Mouse (Mus musculus) urinary bladder, postnatal 14 days (tissue): ENCODE data around the gene Mlxipl.
"Not testable (repeated sequence)": the region's sequence is repeated elsewhere in the genome, so short reads cannot be mapped to it uniquely, and the experiment has no call there.

ENCODE experiments used
- DNase-seq: peaks from one replicate; pipeline ENCODE4 v3.0.0; 2021; ENCODE audit warnings: low spot score

Gene Mlxipl

GRCm38 (mm10) chr5:135089653-135090052 lies at the start of gene Mlxipl:
Gene Mlxipl, plus strand, starts transcription at chr5:135089890.
- no peak for DNase-seq

GRCm38 (mm10) chr5:135040059-135040458 lies 49.6 kb upstream of the Mlxipl start:
- no peak for DNase-seq

- DNase-seq: no peak
Measured at GRCm38 (mm10) chr5:135040777-135041176, 48.9 kb upstream of the Mlxipl start.

GRCm38 (mm10) chr5:135042105-135042788 lies 47.4 kb upstream of the Mlxipl start:
- DNase-seq: no peak

DNA sequence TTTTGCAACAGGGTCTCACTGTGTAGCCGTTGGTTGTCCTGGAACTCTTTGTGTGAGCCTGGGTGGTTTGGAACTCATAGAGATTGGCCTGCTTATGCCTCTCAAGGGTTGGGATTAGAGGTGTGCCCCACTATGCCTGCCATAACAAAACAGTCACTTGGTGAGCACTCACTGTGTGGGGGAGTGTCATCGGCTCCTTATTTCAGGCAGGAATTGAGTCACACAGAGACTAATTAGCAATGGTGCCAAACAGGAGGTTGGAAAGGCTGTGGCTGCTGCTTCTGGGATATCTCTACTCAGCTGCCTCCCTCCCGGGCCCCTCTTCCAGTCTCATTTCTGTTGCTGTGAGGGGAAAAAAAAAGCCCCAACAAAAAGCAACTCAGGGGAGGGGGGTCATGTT lies 45.1 kb upstream of the Mlxipl start:
- DNase-seq: no peak

DNA sequence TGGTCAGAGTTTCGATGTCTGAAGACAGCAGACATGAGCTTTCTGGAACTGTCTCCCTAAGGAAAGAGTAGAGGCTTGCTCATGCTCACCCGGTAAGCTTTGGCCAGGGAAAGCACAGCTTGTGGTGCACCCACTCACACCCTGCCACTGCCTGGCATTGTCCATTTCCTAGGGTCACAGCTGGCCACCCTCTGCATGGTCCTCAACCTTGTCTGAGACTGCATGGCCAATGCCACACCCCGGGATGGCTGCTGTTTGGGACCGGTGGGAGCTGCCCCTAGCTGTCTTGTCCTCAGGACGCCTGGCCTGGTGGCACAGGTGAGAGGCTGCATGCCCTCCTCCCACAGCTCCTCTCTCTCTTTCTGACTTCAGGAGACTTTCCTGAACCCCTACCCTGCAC lies 41.2 kb upstream of the Mlxipl start:
- no peak for DNase-seq

DNA sequence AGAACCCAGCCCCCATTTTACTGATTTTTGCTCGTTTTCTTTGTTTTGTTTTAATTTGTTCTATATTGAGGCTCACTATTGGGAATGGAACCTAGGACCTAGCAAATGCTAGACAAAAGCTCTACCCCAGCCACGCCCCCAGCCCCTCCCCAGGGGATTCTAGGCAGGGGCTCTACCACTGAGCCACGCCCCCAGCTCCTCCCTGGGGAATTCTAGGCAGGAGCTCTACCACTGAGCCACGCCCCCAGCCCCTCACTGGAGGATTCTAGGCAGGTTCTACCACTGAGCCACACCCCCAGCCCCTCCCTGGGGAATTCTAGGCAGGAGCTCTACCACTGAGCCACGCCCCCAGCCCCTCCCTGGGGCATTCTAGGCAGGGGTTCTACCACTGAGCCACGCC lies 40.4 kb upstream of the Mlxipl start:
- DNase-seq: not testable (repeated sequence)

DNA sequence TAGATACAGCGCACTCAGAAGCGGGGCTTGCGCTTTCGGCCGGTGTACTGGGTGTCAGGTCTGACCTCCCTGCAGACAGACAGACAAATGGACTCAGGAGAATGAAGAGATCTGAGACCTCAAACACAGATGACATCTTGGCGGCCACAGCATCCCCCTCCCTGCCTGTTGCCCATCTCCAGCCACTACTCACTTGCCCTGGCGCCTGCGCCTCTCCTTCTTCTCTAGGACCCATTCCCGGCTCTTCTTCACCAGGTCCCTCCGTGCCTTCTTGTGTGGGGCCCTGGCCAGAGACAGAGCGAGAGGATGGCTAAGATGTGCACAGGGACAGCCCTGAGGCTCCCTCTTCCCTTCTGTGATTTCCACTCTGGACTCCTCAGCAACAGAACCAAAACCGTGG lies 36.3 kb upstream of the Mlxipl start:
- DNase-seq: no peak

DNA sequence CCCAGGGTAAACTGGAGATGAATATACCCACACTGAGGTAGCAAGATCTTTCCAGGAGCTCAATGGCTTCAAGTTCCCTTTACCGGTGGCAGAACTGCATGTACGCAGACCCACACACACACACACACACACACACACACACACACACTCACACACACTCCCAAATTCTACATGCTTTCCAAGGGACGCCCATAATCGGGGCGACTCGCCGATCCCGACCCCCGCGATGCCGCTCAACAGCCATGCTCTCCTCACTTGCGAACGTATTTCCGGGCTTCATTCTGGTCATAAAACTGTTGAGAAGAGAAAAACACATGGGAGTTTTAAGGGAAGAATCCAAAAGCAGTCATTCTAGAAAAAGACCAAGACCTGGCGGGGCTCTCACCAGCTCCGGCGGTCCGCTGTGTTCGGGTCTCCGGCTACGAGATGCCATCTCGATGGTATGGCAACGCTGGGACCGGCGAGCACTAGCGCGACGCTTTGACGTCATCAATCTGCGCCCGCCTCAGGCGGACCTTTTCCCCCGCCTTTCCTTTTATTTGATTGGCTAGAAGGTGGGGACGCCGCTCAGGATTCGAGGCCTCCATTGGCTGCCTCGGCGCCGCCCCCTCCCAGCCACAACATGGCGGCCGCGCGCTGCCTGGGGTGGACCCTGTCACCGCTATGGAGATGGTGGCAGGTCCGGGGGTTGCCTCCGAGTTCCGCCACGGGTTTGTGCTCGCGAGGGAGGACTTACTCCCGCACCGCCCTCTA lies 25.9 kb upstream of the Mlxipl start, which contains the start of gene Dnajc30:
Gene Dnajc30, plus strand, starts transcription at position 574 of the 753 bp plus-strand sequence.
- peak; percentile 97 for DNase-seq

DNA sequence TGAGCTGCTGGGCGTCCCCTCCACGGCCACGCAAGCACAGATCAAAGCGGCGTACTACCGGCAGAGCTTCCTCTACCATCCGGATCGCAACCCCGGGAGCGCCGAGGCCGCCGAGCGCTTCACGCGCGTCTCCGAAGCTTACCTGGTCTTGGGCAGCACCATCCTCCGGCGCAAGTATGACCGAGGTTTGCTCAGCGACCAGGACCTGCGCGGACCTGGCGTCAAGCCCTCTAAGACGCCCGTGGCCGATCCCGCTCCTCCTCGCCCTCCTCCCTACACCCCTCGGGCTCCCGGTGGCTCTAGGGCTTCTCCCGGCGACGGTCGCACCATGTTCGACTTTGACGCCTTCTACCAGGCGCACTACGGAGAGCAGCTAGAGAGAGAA lies 25.3 kb upstream of the Mlxipl start:
- no peak for DNase-seq

GRCm38 (mm10) chr5:135064909-135065446 lies 24.7 kb upstream of the Mlxipl start, which contains the start of gene Bud23:
Gene Bud23, minus strand, starts transcription at chr5:135064959.
- DNase-seq: not testable (repeated sequence)

- DNase-seq: no peak
Measured at GRCm38 (mm10) chr5:135066008-135066407, 23.7 kb upstream of the Mlxipl start.

DNA sequence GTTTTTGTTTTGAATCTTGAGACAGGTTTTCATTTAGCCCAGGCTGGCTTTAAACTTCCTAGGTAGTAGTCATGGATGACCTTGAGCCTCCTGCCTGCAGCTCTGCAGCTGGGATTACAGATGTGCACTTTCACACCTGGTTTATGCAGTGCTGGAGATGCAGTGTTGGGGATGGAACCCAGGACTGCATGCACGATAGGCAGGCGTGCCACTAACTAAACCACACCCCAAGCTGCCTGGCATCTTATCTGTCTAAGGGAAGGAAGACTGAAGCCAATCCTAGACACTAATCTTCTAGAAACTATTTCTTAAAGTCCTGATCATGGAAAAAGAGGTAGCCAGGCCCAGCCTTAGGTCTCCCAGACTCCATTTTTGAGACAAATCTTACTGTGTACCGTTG lies 19.2 kb upstream of the Mlxipl start:
- DNase-seq: no peak

- DNase-seq: no peak
Measured at GRCm38 (mm10) chr5:135072061-135072460, 17.6 kb upstream of the Mlxipl start.

DNA sequence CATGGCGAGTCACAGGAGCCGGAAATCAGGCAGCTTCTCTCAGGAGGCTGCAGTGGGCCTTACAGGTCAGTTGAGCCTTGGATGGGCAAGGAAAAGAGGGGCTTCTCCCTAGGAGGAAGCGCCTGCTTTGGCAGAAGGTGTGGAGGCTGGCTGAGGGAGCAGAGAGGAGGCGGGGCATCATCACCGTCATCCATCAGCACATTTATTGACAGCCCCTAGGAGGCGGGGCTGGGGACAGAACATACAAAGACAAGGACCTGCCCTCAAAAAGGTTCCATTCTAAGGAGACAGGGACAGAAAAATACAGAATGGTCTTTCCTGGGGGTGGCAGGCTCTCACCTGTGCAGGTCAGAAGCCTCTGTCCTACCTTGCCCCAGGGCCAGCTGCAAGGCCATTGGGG lies 17.0 kb upstream of the Mlxipl start:
- no peak for DNase-seq

DNA sequence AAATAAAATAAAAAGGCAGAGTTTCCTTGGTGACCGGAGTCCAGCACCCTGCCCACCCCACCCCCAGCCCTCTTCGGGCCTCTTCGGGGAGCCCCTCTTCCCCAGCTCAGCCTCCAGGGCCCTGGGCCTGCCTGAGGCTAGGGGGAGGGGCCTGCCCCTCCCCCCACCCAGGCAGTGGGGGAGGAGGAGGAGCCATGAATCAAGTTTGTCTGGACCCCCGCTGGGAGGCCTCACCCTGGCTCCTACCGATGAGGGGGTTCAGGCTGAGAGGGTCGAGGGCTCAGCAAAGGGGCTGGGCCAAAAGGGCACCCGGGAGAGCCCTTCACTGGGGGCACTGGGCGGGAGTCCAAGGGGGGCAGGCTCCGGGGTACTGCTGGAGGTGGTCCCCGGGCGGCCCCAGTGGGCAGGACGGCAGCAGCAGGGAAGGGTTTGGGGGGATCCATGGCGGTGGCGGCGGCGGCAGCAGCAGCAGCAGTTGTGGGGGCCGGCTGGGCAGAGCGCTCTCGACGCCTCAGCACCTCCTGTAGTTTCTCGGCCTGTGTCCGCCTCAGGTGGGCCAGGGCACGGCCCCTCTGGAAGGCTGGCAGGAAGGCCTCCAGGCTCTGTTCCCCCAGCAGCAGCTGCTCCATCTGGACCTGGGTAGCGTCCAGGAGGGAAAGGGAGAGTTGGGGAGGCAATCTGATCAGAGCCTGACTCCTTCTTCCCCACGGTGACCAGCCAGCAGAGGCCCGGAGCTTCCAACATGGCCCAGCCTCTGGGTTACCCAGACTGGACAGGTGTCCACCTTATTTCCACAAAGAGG lies 16.1 kb upstream of the Mlxipl start:
- no peak for DNase-seq

GRCm38 (mm10) chr5:135075655-135076054 lies 14.0 kb upstream of the Mlxipl start:
- DNase-seq: no peak

GRCm38 (mm10) chr5:135076368-135076767 lies 13.3 kb upstream of the Mlxipl start:
- no peak for DNase-seq

- DNase-seq: peak; percentile 15
Measured at GRCm38 (mm10) chr5:135076931-135077505, 12.7 kb upstream of the Mlxipl start.

GRCm38 (mm10) chr5:135077564-135078481 lies 11.9 kb upstream of the Mlxipl start, which contains the start of gene Vps37d:
Gene Vps37d, minus strand, starts transcription at chr5:135078266.
- peak; percentile 95 for DNase-seq

GRCm38 (mm10) chr5:135078482-135078810 lies 11.2 kb upstream of the Mlxipl start:
- DNase-seq: no peak
